Mouse (Mus musculus): ENCODE results near the gene Taf10.

The Taf10 gene

GRCm38 (mm10) chr7:105721916-105722315 is 22.2 kb downstream of the Taf10 start:
- no peak for DNase-seq (ENCODE audit: low read depth)

GRCm38 (mm10) chr7:105715366-105715765 is 28.8 kb downstream of the Taf10 start:
- no peak for DNase-seq (ENCODE audit: low read depth)

GRCm38 (mm10) chr7:105708733-105709132 is 35.4 kb downstream of the Taf10 start:
- DNase-seq (ENCODE audit: low read depth): no peak

- DNase-seq (ENCODE audit: low read depth): no peak
Observed at GRCm38 (mm10) chr7:105703816-105704215, 40.3 kb downstream of the Taf10 start.

- DNase-seq (ENCODE audit: low read depth): no peak
Observed at GRCm38 (mm10) chr7:105703184-105703583, 41.0 kb downstream of the Taf10 start.

GRCm38 (mm10) chr7:105690875-105691274 is 53.3 kb downstream of the Taf10 start:
- no peak for DNase-seq (ENCODE audit: low read depth)

Measured in naive thymus-derived CD4-positive, alpha-beta T cell, adult 2 months (primary cell).